Mouse (Mus musculus): ENCODE measurements around the gene Rtkn2.

DNA sequence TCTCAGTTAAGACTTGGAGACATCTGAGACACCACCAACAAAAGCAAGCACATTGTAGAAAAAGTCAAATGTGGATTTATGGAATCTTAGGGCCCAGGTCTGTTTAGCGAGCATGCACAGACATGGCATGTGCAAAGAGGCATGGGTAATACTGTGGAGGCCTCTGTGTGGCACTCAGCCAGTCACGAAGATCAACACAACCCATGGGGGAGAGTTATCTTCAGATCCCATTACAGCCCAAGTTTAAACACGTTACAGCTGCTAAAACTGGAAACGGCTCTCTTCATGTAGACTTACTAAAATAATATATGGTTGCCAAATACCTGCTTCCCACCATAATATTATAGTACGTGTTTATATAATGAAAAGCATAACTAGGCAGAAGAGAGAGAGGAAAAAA, 124.6 kb downstream of the Rtkn2 start:
- TF ChIP-seq POLR2A (IDR thresholded peaks at IDR 0.05; ENCODE audit: low read depth, low read length): no peak
- TF ChIP-seq CTCF (conservative IDR thresholded peaks at IDR 0.05; ENCODE audit: insufficient read depth, insufficient read length, low read depth, low read length): no peak

All from kidney, adult 2 months (tissue).